Mouse (Mus musculus) liver, postnatal 0 days (tissue): ENCODE data around the gene Sgce. TPM values are rescaled to one million over a fixed set of nuclear protein-coding genes. Genes with fewer than 3 reads are reported as not detected.

Experiments
- ATAC-seq: fragments of 200-750 bp; cut with Nextera tagmentation; 2 replicates; pipeline ENCODE4 v1.8.0; 2017; ENCODE audit warnings: mild to moderate bottlenecking, moderate library complexity
- DNase-seq: peaks from one replicate; pipeline ENCODE4 v3.0.0-alpha.2; 2016
- H3K27ac ChIP-seq: fragments of 300-500 bp; sonication (generic); 2 replicates; pipeline ENCODE4 v1.5.1; 2014; ENCODE audit warnings: antibody characterized with exemption, moderate library complexity, mild to moderate bottlenecking, low read depth
- H3K27me3 ChIP-seq: fragments of 300-500 bp; sonication (generic); 2 replicates; pipeline ENCODE4 v1.6.1; 2014; ENCODE audit warnings: low read length, control low read depth, mixed read lengths; ENCODE audit not compliant: insufficient read depth
- H3K36me3 ChIP-seq: fragments of 300-500 bp; sonication (generic); replicated peaks from 2 replicates; pipeline ENCODE4 v1.6.1; 2014; ENCODE audit warnings: mild to moderate bottlenecking, control low read depth, low read length, moderate library complexity, mixed read lengths; ENCODE audit not compliant: insufficient read depth
- H3K4me1 ChIP-seq: fragments of 300-500 bp; sonication (generic); 2 replicates; pipeline ENCODE4 v1.6.1; 2014; ENCODE audit warnings: antibody characterized with exemption, mild to moderate bottlenecking, control low read depth; ENCODE audit not compliant: insufficient read depth
- H3K4me2 ChIP-seq: fragments of 300-500 bp; sonication (generic); 2 replicates; pipeline ENCODE4 v1.6.1; 2014; ENCODE audit warnings: low read depth, mild to moderate bottlenecking, low read length, moderate library complexity, mixed read lengths
- H3K4me3 ChIP-seq: fragments of 300-500 bp; sonication (generic); 2 replicates; pipeline ENCODE4 v1.5.1; 2014; ENCODE audit warnings: low read depth, low read length
- H3K9ac ChIP-seq: fragments of 300-500 bp; sonication (generic); replicated peaks from 2 replicates; pipeline ENCODE4 v1.6.1; 2014; ENCODE audit warnings: mild to moderate bottlenecking, moderate library complexity
- H3K9me3 ChIP-seq: fragments of 300-500 bp; sonication (generic); 2 replicates; pipeline ENCODE4 v1.6.1; 2016; ENCODE audit warnings: mild to moderate bottlenecking, control low read depth, low read length, mixed read lengths
- CTCF ChIP-seq: sonication (generic); IDR thresholded peaks from 2 replicates; pipeline ENCODE4 v1.5.1; 2016; ENCODE audit warnings: antibody characterized with exemption, low read depth
- EP300 ChIP-seq: IDR thresholded peaks from 2 replicates; pipeline ENCODE4 v1.6.1; 2016; ENCODE audit warnings: antibody characterized with exemption, low read depth, mild to moderate bottlenecking
- WGBS: fragments of 180-500 bp; shearing (Covaris S2); extraction: QIAGEN DNeasy Blood & Tissue Kit; methylation state at CpG from one replicate; pipeline ENCODE4 v1.1.7; 2014; ENCODE audit not compliant: insufficient replicate concordance; 5-methylcytosine and 5-hydroxymethylcytosine counted together
- polyA plus RNA-seq: library from polyadenylated mRNA; unstranded; fragments of >200 nt; fragmentation: Nextera tagmentation; extraction: Ambion mirVana; gene quantifications from 2 replicates; pipeline ENCODE4 v1.2.1, GENCODE M21; 2015

Gene Sgce
- polyA plus RNA-seq, 1 experiment from 2014 or later, result 30.1 TPM

DNA sequence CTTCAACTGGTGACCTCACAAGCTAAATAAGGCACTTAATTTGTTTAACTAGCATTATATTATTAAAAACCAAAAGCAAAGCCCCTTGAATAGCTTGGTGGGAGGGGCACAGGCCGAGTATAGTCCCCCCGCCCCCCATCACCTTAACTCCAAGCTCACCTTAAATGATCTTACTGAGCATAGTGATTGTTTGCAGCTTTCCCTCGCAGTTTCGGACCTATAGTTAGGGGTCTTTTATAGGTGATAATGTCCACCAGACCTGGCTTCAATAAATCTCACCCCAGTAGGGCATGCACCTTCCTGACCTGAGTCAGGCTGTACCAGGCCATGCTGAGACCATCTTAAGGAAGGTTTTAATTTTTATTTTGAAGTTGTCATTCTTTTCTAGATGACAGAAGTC lies 4.3 kb upstream of the Sgce start:
- H3K9ac ChIP-seq, result no peak overlapping the region
- no peaks in the 10 kb centered on the region for H3K36me3 ChIP-seq
- H3K4me3 ChIP-seq, result no peak overlapping the region
- TF ChIP-seq EP300 (no peak), CTCF (no peak)
- no peak overlapping the region for H3K27ac ChIP-seq
- no peaks in the 10 kb centered on the region for H3K27me3 ChIP-seq
- ATAC-seq (no peak), DNase-seq (no peak)
- no peaks in the 10 kb centered on the region for H3K9me3 ChIP-seq
- 79% methylated on average over 4 of the region's 4 CpGs for WGBS
- no peak overlapping the region for H3K4me2 ChIP-seq
- H3K4me1 ChIP-seq, result no peaks in the 10 kb centered on the region

DNA sequence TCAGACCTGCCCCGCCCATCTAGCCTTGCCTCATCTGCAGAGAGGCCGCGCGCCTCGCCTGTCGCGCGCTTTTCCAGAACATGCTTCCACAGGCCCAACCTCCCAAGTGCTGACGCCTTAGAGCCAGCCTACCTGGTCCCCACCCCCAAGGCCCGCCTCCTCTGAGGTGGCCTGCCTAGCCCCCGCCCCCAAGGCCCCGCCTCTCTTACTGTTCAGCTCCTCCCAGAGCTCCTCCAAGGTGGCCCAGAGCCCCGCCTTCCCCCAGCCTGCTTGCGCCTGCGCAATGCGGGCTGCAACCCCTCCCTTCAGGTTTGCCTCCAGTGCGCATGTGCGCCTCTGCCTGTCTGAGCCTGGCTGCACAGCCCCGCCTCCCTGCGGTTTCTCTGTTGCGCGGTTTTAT lies 2.1 kb upstream of the Sgce start:
- Histone ChIP-seq H3K4me3 (peak overlapping the region; percentile 36), H3K27me3 (0 out of 2 replicates have a peak, but pooled peaks cover 4% of the 10 kb centered on the region), H3K36me3 (no peaks in the 10 kb centered on the region), H3K4me1 (no peaks in the 10 kb centered on the region), H3K9me3 (no peaks in the 10 kb centered on the region), H3K27ac (no peak overlapping the region), H3K4me2 (peak overlapping the region; percentile 74), H3K9ac (no peak overlapping the region)
- DNase-seq, result peak; percentile 95
- TF ChIP-seq EP300 (no peak), CTCF (no peak)
- WGBS, result 49% methylated on average over 16 of the region's 22 CpGs
- peak; percentile 92 for ATAC-seq

DNA sequence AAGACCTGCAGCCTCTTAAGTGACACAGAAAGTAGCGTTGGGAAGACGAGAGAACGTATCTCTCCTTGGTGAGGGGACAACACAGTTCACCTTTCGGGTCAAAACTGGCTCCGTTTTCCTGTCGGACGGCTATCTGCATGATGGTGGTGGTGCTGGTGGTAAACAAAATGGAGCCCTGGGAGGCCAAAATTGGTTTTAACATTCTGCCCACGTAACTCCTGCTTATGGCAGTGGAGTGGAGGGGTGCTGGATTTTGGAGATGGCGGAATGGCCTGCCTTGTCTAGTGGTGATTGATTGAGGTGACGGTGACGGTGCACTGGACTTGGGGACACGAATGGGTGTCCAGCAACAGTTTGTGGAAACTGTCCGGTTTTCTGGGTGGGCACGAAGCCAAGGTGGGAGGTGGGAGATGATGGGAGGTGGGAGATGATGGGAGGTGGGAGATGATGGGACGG lies 1.5 kb upstream of the Sgce start:
- TF ChIP-seq EP300, result no peak
- TF ChIP-seq CTCF, result no peak
- H3K9ac ChIP-seq, result no peak overlapping the region
- ATAC-seq (peak; percentile 15; the same call in 1 of the 2 replicates), DNase-seq (no peak)
- 56% methylated on average over 14 of the region's 15 CpGs for WGBS
- peak overlapping the region; percentile 74 for H3K4me2 ChIP-seq
- no peaks in the 10 kb centered on the region for H3K36me3 ChIP-seq
- 0 out of 2 replicates have a peak, but pooled peaks cover 4% of the 10 kb centered on the region for H3K27me3 ChIP-seq
- peak overlapping the region; percentile 29; the same call in 1 of the 2 replicates for H3K27ac ChIP-seq
- no peaks in the 10 kb centered on the region for H3K9me3 ChIP-seq
- peak overlapping the region; percentile 36 for H3K4me3 ChIP-seq
- H3K4me1 ChIP-seq, result no peaks in the 10 kb centered on the region

DNA sequence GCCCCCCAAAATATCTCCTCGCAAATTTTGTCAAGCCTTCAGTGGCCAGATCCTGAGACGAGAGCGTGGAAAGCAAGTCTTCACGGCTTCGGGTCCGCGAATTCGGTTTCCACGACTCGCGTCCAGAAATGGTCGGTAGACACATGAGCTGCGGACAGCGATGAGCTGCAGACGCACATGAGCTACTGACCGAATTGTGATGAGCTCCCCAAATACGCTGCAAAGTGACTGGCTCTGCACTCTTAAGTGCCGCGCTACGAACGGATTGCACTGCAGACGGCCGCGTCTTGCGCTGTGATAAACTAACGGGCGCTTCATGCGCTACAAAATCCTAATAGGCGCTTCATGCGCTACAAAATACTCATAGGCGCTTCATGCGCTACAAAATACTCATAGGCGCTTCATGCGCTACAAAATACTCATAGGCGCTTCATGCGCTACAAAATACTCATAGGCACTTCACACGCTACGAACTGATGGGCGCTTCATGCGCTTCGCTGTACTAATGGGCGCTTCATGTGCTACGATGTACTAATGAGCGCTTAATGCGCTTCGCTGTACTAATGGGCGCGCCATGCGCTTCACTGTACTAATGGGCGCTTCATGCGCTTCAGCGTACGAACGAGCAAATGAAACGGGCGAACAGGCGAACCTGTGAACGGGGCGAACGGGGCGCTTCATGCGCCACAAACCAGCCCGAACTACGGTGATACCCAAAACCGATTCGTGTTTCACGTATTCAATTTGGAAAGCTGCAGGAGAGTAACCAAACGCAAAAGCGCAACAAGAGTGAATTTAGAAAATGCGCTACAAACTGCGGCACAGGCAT lies 884 bp upstream of the Sgce start:
- peak overlapping the region; percentile 74 for H3K4me2 ChIP-seq
- ATAC-seq (peak; percentile 41), DNase-seq (peak; percentile 44)
- H3K27ac ChIP-seq, result no peak overlapping the region; the same call in 1 of the 2 replicates
- H3K4me3 ChIP-seq, result peak overlapping the region; percentile 36
- H3K4me1 ChIP-seq, result no peaks in the 10 kb centered on the region
- no peaks in the 10 kb centered on the region for H3K9me3 ChIP-seq
- 0 out of 2 replicates have a peak, but pooled peaks cover 4% of the 10 kb centered on the region for H3K27me3 ChIP-seq
- no peak overlapping the region for H3K9ac ChIP-seq
- TF ChIP-seq EP300, result no peak
- TF ChIP-seq CTCF, result no peak
- 56% methylated on average over 71 of the region's 71 CpGs for WGBS
- no peaks in the 10 kb centered on the region for H3K36me3 ChIP-seq

DNA sequence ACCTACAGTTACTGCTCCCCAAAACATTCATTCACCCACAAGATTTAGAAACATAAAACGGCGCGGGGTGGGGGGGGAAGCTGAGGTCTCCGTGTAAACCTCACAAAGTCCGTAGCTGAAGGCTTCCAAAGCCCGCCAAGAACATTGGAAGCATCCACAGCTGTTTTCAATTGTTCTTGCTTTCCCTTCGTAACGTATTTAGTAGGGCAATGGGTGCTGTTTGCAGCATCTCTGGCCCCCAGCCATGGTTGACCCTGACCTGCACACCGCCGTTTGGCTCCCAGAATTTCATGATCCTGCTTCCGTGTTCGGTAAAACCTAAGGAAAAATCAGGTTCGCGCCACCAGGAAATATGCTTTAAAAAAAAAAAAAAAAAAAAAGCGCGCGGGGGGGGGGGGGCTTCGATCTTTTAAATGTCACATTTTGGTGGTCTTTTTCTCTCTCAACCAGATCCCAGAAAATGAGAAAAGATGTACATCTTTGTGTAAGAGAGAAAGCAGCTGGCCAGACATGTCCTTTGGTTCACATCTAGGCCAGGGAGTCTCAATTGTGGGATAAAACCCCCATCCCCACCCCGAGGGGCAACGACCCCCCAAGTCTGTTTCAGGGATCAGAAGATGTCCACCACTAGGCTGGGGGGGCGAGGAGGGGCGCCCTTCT lies 841 bp downstream of the Sgce start:
- no peak for DNase-seq
- Histone ChIP-seq H3K9me3 (no peaks in the 10 kb centered on the region), H3K4me2 (peak overlapping the region; percentile 74), H3K27ac (peak overlapping the region; percentile 39), H3K27me3 (0 out of 2 replicates have a peak, but pooled peaks cover 4% of the 10 kb centered on the region), H3K4me1 (no peaks in the 10 kb centered on the region), H3K36me3 (no peaks in the 10 kb centered on the region), H3K9ac (peak overlapping the region; percentile 60; the same call in 1 of the 2 replicates), H3K4me3 (peak overlapping the region; percentile 36)
- TF ChIP-seq CTCF (no peak), EP300 (no peak)
- WGBS, result 47% methylated on average over 21 of the region's 22 CpGs
- ATAC-seq, result no peak

DNA sequence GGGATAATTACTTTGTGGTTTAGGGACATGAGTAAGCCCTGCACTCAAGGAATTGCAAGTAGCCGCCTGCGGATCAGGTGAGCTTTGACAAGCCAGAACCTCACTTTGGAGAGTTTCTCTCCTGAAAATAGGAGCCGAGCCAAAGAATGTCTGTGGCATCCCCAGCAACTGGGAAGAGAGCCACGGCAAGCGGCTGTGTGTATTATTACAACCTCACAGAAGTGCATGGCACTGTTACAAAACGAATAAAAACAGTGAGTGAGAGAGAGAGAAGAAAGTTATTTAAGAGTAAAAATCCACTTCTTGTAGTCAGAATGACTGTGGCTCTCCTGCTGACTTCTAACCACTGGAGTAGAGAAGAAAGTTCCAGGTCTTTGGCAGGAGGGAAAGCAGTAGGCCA lies 6.5 kb downstream of the Sgce start:
- TF ChIP-seq EP300 (no peak), CTCF (no peak)
- no peak overlapping the region for H3K4me3 ChIP-seq
- H3K9ac ChIP-seq, result no peak overlapping the region
- H3K36me3 ChIP-seq, result no peaks in the 10 kb centered on the region
- ATAC-seq (no peak), DNase-seq (no peak)
- H3K4me1 ChIP-seq, result no peaks in the 10 kb centered on the region; the same call in 1 of the 2 replicates
- H3K27ac ChIP-seq, result no peak overlapping the region
- no peaks in the 10 kb centered on the region for H3K9me3 ChIP-seq
- 58% methylated on average over 6 of the region's 6 CpGs for WGBS
- no peak overlapping the region for H3K4me2 ChIP-seq
- H3K27me3 ChIP-seq, result no peaks in the 10 kb centered on the region
